Comparison of ENCODE assay signal across 8 mouse cellular contexts in the genomic region with DNA sequence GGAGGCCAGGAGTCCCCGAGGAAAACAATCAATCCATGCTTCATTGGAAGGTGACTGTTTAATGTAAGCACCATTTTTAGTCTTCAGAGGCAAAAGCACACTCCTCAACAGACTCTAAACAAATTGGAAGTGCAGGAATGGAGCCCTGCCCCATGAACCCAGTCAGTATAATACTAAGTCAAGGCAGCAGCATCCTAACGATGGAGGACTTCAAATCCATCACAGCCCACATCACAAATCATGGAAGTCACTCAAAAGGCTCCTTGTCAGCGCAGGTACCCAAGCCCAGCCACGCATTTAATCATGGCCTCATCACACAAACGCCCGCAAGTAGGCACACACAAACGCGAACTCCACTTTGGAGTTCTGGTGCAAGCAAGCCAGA. TPM values are rescaled to one million over a fixed set of nuclear protein-coding genes. Genes with fewer than 3 reads are reported as not detected.
DNase-seq lines count a peak whose midpoint lies in the region; ATAC-seq lines count a peak whose summit lies in the region.

No protein-coding gene starts in this region.

- peaks cover 30% of the 10 kb centered on the region for H3K36me3 ChIP-seq in kidney, embryonic 16.5 days (ENCODE audit: insufficient read depth, low read length)
- peaks cover 29% of the 10 kb centered on the region for H3K36me3 ChIP-seq in embryonic facial prominence, embryonic 12.5 days
- peaks cover 16% of the 10 kb centered on the region; the same call in 1 of the 2 replicates for H3K36me3 ChIP-seq in hindbrain, embryonic 15.5 days
- H3K36me3 ChIP-seq in midbrain, embryonic 15.5 days (replicated peaks): no peaks in the 10 kb centered on the region; the same call in 1 of the 2 replicates

- H3K4me1 ChIP-seq in kidney, embryonic 16.5 days (ENCODE audit: insufficient read depth, low read length): peaks cover 4% of the 10 kb centered on the region
- no peaks in the 10 kb centered on the region for H3K4me1 ChIP-seq in embryonic facial prominence, embryonic 12.5 days
- H3K4me1 ChIP-seq in hindbrain, embryonic 15.5 days (replicated peaks): peaks cover 8% of the 10 kb centered on the region; the same call in 1 of the 2 replicates
- peaks cover 8% of the 10 kb centered on the region; the same call in 1 of the 2 replicates for H3K4me1 ChIP-seq in midbrain, embryonic 15.5 days

- peak overlapping the region; percentile 71 for H3K4me3 ChIP-seq in kidney, embryonic 16.5 days (ENCODE audit: low read length)
- peak overlapping the region; percentile 42 for H3K4me3 ChIP-seq in embryonic facial prominence, embryonic 12.5 days
- peak overlapping the region; percentile 54 for H3K4me3 ChIP-seq in hindbrain, embryonic 15.5 days
- peak overlapping the region; percentile 74 for H3K4me3 ChIP-seq in midbrain, embryonic 15.5 days

- 12% methylated on average over 8 of the region's 8 CpGs for WGBS in kidney, embryonic 16.5 days
- WGBS in embryonic facial prominence, embryonic 12.5 days: 17% methylated on average over 8 of the region's 8 CpGs
- WGBS in hindbrain, embryonic 15.5 days: 17% methylated on average over 8 of the region's 8 CpGs
- WGBS in midbrain, embryonic 15.5 days: 18% methylated on average over 8 of the region's 8 CpGs

- peak overlapping the region; percentile 91 for H3K27ac ChIP-seq in kidney, embryonic 16.5 days (ENCODE audit: low read length)
- H3K27ac ChIP-seq in embryonic facial prominence, embryonic 12.5 days: peak overlapping the region; percentile 77
- peak overlapping the region; percentile 76 for H3K27ac ChIP-seq in hindbrain, embryonic 15.5 days (replicated peaks)
- peak overlapping the region; percentile 90 for H3K27ac ChIP-seq in midbrain, embryonic 15.5 days

- DNase-seq in kidney, postnatal 14 days: no peak
- no peak for DNase-seq in cerebellum, postnatal 25 days
- no peak for DNase-seq in thymus, postnatal 36 days

- ATAC-seq in kidney, embryonic 16.5 days (ENCODE audit: low FRiP score, low TSS enrichment): peak; percentile 49
- 0 out of 2 replicates have a peak, but pooled peaks have one; percentile 4 for ATAC-seq in embryonic facial prominence, embryonic 12.5 days (ENCODE audit: insufficient number of reproducible peaks, insufficient read depth, low FRiP score, low TSS enrichment)
- ATAC-seq in hindbrain, embryonic 15.5 days (ENCODE audit: low FRiP score, low read depth): no peak; the same call in 1 of the 2 replicates
- peak; percentile 59 for ATAC-seq in midbrain, embryonic 15.5 days (replicated peaks)
- no peak for ATAC-seq in granulocyte monocyte progenitor cell, adult 5-6 weeks (replicated peaks; ENCODE audit: poor library complexity, severe bottlenecking)

- H3K9me3 ChIP-seq in kidney, embryonic 16.5 days (ENCODE audit: low read length): peaks cover 17% of the 10 kb centered on the region
- H3K9me3 ChIP-seq in embryonic facial prominence, embryonic 12.5 days: peaks cover 16% of the 10 kb centered on the region; the same call in 1 of the 2 replicates
- H3K9me3 ChIP-seq in hindbrain, embryonic 15.5 days: no peaks in the 10 kb centered on the region
- no peaks in the 10 kb centered on the region for H3K9me3 ChIP-seq in midbrain, embryonic 15.5 days

- no peaks in the 10 kb centered on the region for H3K27me3 ChIP-seq in kidney, embryonic 16.5 days (ENCODE audit: insufficient read depth, low read length)
- no peaks in the 10 kb centered on the region for H3K27me3 ChIP-seq in embryonic facial prominence, embryonic 12.5 days
- H3K27me3 ChIP-seq in hindbrain, embryonic 15.5 days: no peaks in the 10 kb centered on the region
- H3K27me3 ChIP-seq in midbrain, embryonic 15.5 days (replicated peaks): no peaks in the 10 kb centered on the region

- peak overlapping the region; percentile 86 for H3K9ac ChIP-seq in kidney, embryonic 16.5 days (replicated peaks; ENCODE audit: low read length)
- H3K9ac ChIP-seq in embryonic facial prominence, embryonic 12.5 days: peak overlapping the region; percentile 47
- peak overlapping the region; percentile 49 for H3K9ac ChIP-seq in hindbrain, embryonic 15.5 days
- H3K9ac ChIP-seq in midbrain, embryonic 15.5 days: peak overlapping the region; percentile 67

- H3K4me2 ChIP-seq in kidney, embryonic 16.5 days (replicated peaks; ENCODE audit: low read depth, low read length): peak overlapping the region; percentile 71
- H3K4me2 ChIP-seq in embryonic facial prominence, embryonic 12.5 days (replicated peaks): peak overlapping the region; percentile 55
- H3K4me2 ChIP-seq in hindbrain, embryonic 15.5 days: peak overlapping the region; percentile 58
- peak overlapping the region; percentile 65 for H3K4me2 ChIP-seq in midbrain, embryonic 15.5 days

RNA-seq across cellular contexts. Expression of a gene that starts 21.4 kb away (rescaled TPM):
- 11.7 and 12.0 TPM in 2 replicates for polyA plus RNA-seq in kidney, embryonic 16.5 days (2015; fragmentation: Nextera tagmentation; extraction: Ambion mirVana)
- 13.1 and 16.3 TPM in 2 replicates for polyA plus RNA-seq in embryonic facial prominence, embryonic 12.5 days (2016; fragmentation: Nextera tagmentation; extraction: Ambion mirVana)
- polyA plus RNA-seq in hindbrain, embryonic 15.5 days (2015; fragmentation: Nextera tagmentation; extraction: Ambion mirVana): 21.3 and 22.3 TPM in 2 replicates
- 23.4 and 24.9 TPM in 2 replicates for polyA plus RNA-seq in midbrain, embryonic 15.5 days (2015; fragmentation: Nextera tagmentation; extraction: Ambion mirVana)
- total RNA-seq in granulocyte monocyte progenitor cell, adult 5-6 weeks (2014; fragmentation: Nextera tagmentation): 9.7 and 13.3 TPM in 2 replicates
- 7.7 and 8.3 TPM in 2 replicates for total RNA-seq in granulocyte monocyte progenitor cell, adult 5-6 weeks (2017)

RNA-seq across cellular contexts. Expression of a gene that starts 26.4 kb away (rescaled TPM):
- 12.6 and 15.6 TPM in 2 replicates for polyA plus RNA-seq in kidney, embryonic 16.5 days (2015; fragmentation: Nextera tagmentation; extraction: Ambion mirVana)
- 17.2 and 20.6 TPM in 2 replicates for polyA plus RNA-seq in embryonic facial prominence, embryonic 12.5 days (2016; fragmentation: Nextera tagmentation; extraction: Ambion mirVana)
- 10.5 and 11.6 TPM in 2 replicates for polyA plus RNA-seq in hindbrain, embryonic 15.5 days (2015; fragmentation: Nextera tagmentation; extraction: Ambion mirVana)
- polyA plus RNA-seq in midbrain, embryonic 15.5 days (2015; fragmentation: Nextera tagmentation; extraction: Ambion mirVana): 13.7 and 15.4 TPM in 2 replicates
- 52.0 and 61.0 TPM in 2 replicates for total RNA-seq in granulocyte monocyte progenitor cell, adult 5-6 weeks (2014; fragmentation: Nextera tagmentation)
- 80.7 and 101 TPM in 2 replicates for total RNA-seq in granulocyte monocyte progenitor cell, adult 5-6 weeks (2017)

RNA-seq across cellular contexts. Expression of a gene that starts 40.8 kb away (rescaled TPM):
- polyA plus RNA-seq in kidney, embryonic 16.5 days (2015; fragmentation: Nextera tagmentation; extraction: Ambion mirVana): 11.7 and 13.8 TPM in 2 replicates
- polyA plus RNA-seq in embryonic facial prominence, embryonic 12.5 days (2016; fragmentation: Nextera tagmentation; extraction: Ambion mirVana): 4.2 and 4.7 TPM in 2 replicates
- polyA plus RNA-seq in hindbrain, embryonic 15.5 days (2015; fragmentation: Nextera tagmentation; extraction: Ambion mirVana): 5.2 and 7.1 TPM in 2 replicates
- polyA plus RNA-seq in midbrain, embryonic 15.5 days (2015; fragmentation: Nextera tagmentation; extraction: Ambion mirVana): 6.5 and 6.8 TPM in 2 replicates
- not detected in 2 replicates for total RNA-seq in granulocyte monocyte progenitor cell, adult 5-6 weeks (2014; fragmentation: Nextera tagmentation)
- 1.5 TPM in 1 of 2 replicates, not detected in the other for total RNA-seq in granulocyte monocyte progenitor cell, adult 5-6 weeks (2017)

RNA-seq across cellular contexts. Expression of a gene that starts 48.6 kb away (rescaled TPM):
- 112 and 116 TPM in 2 replicates for polyA plus RNA-seq in kidney, embryonic 16.5 days (2015; fragmentation: Nextera tagmentation; extraction: Ambion mirVana)
- 148 and 151 TPM in 2 replicates for polyA plus RNA-seq in embryonic facial prominence, embryonic 12.5 days (2016; fragmentation: Nextera tagmentation; extraction: Ambion mirVana)
- 73.8 and 85.0 TPM in 2 replicates for polyA plus RNA-seq in hindbrain, embryonic 15.5 days (2015; fragmentation: Nextera tagmentation; extraction: Ambion mirVana)
- polyA plus RNA-seq in midbrain, embryonic 15.5 days (2015; fragmentation: Nextera tagmentation; extraction: Ambion mirVana): 81.9 and 83.5 TPM in 2 replicates
- 41.6 and 58.5 TPM in 2 replicates for total RNA-seq in granulocyte monocyte progenitor cell, adult 5-6 weeks (2014; fragmentation: Nextera tagmentation)
- 26.1 and 28.7 TPM in 2 replicates for total RNA-seq in granulocyte monocyte progenitor cell, adult 5-6 weeks (2017)

RNA-seq across cellular contexts. Expression of a gene that starts 52.8 kb away (rescaled TPM):
- polyA plus RNA-seq in kidney, embryonic 16.5 days (2015; fragmentation: Nextera tagmentation; extraction: Ambion mirVana): 12.5 and 13.6 TPM in 2 replicates
- polyA plus RNA-seq in embryonic facial prominence, embryonic 12.5 days (2016; fragmentation: Nextera tagmentation; extraction: Ambion mirVana): 16.3 and 19.5 TPM in 2 replicates
- 12.4 and 16.6 TPM in 2 replicates for polyA plus RNA-seq in hindbrain, embryonic 15.5 days (2015; fragmentation: Nextera tagmentation; extraction: Ambion mirVana)
- 18.9 and 19.8 TPM in 2 replicates for polyA plus RNA-seq in midbrain, embryonic 15.5 days (2015; fragmentation: Nextera tagmentation; extraction: Ambion mirVana)
- total RNA-seq in granulocyte monocyte progenitor cell, adult 5-6 weeks (2014; fragmentation: Nextera tagmentation): 7.6 and 15.7 TPM in 2 replicates
- 3.2 and 6.0 TPM in 2 replicates for total RNA-seq in granulocyte monocyte progenitor cell, adult 5-6 weeks (2017)

Comparison
In these comparisons a context has a peak if more than half of its experiments do, and no peak if none do; other contexts are left out.
1. ATAC-seq: peak in kidney, embryonic 16.5 days (single experiment), embryonic facial prominence, embryonic 12.5 days (single experiment) and midbrain, embryonic 15.5 days (single experiment); none in hindbrain, embryonic 15.5 days (single experiment) and granulocyte monocyte progenitor cell, adult 5-6 weeks (single experiment).
2. Peak in every context shown above with its lines, with median percentiles within 50 percentile points of each other: H3K27ac ChIP-seq, H3K4me2 ChIP-seq, H3K4me3 ChIP-seq and H3K9ac ChIP-seq.